Mouse (Mus musculus) limb, embryonic 14.5 days (tissue): ENCODE data around the gene Pjvk. TPM values are rescaled to one million over a fixed set of nuclear protein-coding genes. Genes with fewer than 3 reads are reported as not detected.

ENCODE experiments used
- ATAC-seq: fragments of 200-750 bp; cut with Nextera tagmentation; 2 replicates; pipeline ENCODE4 v1.8.0; 2017; ENCODE audit warnings: low read depth, moderate number of reproducible peaks, moderate TSS enrichment; ENCODE audit not compliant: low FRiP score
- DNase-seq: peaks from one replicate; pipeline ENCODE4 v3.0.0-alpha.2; 2015; ENCODE audit warnings: low spot score
- H3K27ac ChIP-seq: fragments of 300-500 bp; sonication (generic); replicated peaks from 2 replicates; pipeline ENCODE4 v1.5.1; 2014; ENCODE audit warnings: low read depth, mild to moderate bottlenecking, low read length, moderate library complexity, mixed read lengths
- H3K27me3 ChIP-seq: fragments of 300-500 bp; sonication (generic); 2 replicates; pipeline ENCODE4 v1.6.1; 2014; ENCODE audit warnings: low read length, mixed read lengths; ENCODE audit not compliant: control insufficient read depth, insufficient read depth
- H3K36me3 ChIP-seq: fragments of 300-500 bp; sonication (generic); 2 replicates; pipeline ENCODE4 v1.6.1; 2014; ENCODE audit warnings: mild to moderate bottlenecking, low read length, moderate library complexity, mixed read lengths; ENCODE audit not compliant: control insufficient read depth, insufficient read depth
- H3K4me1 ChIP-seq: fragments of 300-500 bp; sonication (generic); 2 replicates; pipeline ENCODE4 v1.6.1; 2014; ENCODE audit warnings: antibody characterized with exemption, low read length, mixed read lengths; ENCODE audit not compliant: control insufficient read depth, insufficient read depth
- H3K4me2 ChIP-seq: fragments of 300-500 bp; sonication (generic); replicated peaks from 2 replicates; pipeline ENCODE4 v1.6.1; 2014; ENCODE audit warnings: low read depth, mild to moderate bottlenecking, low read length, moderate library complexity; ENCODE audit not compliant: severe bottlenecking
- H3K4me3 ChIP-seq: fragments of 300-500 bp; sonication (generic); replicated peaks from 2 replicates; pipeline ENCODE4 v1.5.1; 2014; ENCODE audit warnings: low read length
- H3K9ac ChIP-seq: fragments of 300-500 bp; sonication (generic); 2 replicates; pipeline ENCODE4 v1.6.1; 2014; ENCODE audit warnings: mild to moderate bottlenecking, low read depth, low read length, moderate library complexity; ENCODE audit not compliant: severe bottlenecking
- H3K9me3 ChIP-seq: fragments of 300-500 bp; sonication (generic); 2 replicates; pipeline ENCODE4 v1.6.1; 2016; ENCODE audit warnings: low read length; ENCODE audit not compliant: control insufficient read depth
- POLR2A ChIP-seq: fragments of 200-500 bp; IDR thresholded peaks from 2 replicates; pipeline ENCODE4 v1.8.0; 2012; ENCODE audit warnings: inconsistent platforms, mild to moderate bottlenecking, moderate library complexity, borderline replicate concordance; ENCODE audit not compliant: insufficient read depth, insufficient read length; ENCODE audit errors: extremely low read depth
- WGBS: fragments of 180-500 bp; shearing (Covaris S2); extraction: QIAGEN DNeasy Blood & Tissue Kit; methylation state at CpG from one replicate; pipeline ENCODE4 v1.1.7; 2014; 5-methylcytosine and 5-hydroxymethylcytosine counted together
- polyA plus RNA-seq, 2 experiments: library from polyadenylated mRNA; depleted of rRNA in 1 of 2; stranded (reverse) in 1 of 2; unstranded in 1 of 2; fragments of >200 nt; fragmentation: Nextera tagmentation in 1 of 2; extraction: Ambion mirVana in 1 of 2; gene quantifications; 2 replicates each; pipeline versions ENCODE4 v1.2.1 to v1.2.3; 2012 to 2014

Gene Pjvk
- polyA plus RNA-seq, 2 experiments, result 0.83 TPM; not detected in 1

GRCm38 (mm10) chr2:76693765-76694164 lies 45.5 kb downstream of the Pjvk start:
- Histone ChIP-seq H3K9me3 (no peaks in the 10 kb centered on the region), H3K4me1 (no peaks in the 10 kb centered on the region), H3K9ac (no peak overlapping the region), H3K27me3 (no peaks in the 10 kb centered on the region), H3K27ac (no peak overlapping the region), H3K36me3 (peaks cover 75% of the 10 kb centered on the region), H3K4me2 (no peak overlapping the region), H3K4me3 (no peak overlapping the region)
- WGBS, result 90% methylated on average over 5 of the region's 5 CpGs
- no peak for ATAC-seq
- DNase-seq, result no peak
- TF ChIP-seq POLR2A, result no peak

- Histone ChIP-seq H3K27me3 (no peaks in the 10 kb centered on the region), H3K4me2 (no peak overlapping the region), H3K9ac (no peak overlapping the region), H3K4me1 (no peaks in the 10 kb centered on the region), H3K27ac (no peak overlapping the region), H3K36me3 (peaks cover 70% of the 10 kb centered on the region), H3K4me3 (no peak overlapping the region), H3K9me3 (no peaks in the 10 kb centered on the region)
- ATAC-seq, result no peak
- DNase-seq, result no peak
- WGBS, result 92% methylated on average over 6 of the region's 6 CpGs
- TF ChIP-seq POLR2A, result no peak
Observed at GRCm38 (mm10) chr2:76695290-76695689, 47.0 kb downstream of the Pjvk start.

- Histone ChIP-seq H3K9ac (no peak overlapping the region), H3K36me3 (peaks cover 12% of the 10 kb centered on the region), H3K4me3 (no peak overlapping the region), H3K27me3 (no peaks in the 10 kb centered on the region), H3K9me3 (no peaks in the 10 kb centered on the region), H3K4me2 (no peak overlapping the region), H3K4me1 (no peaks in the 10 kb centered on the region), H3K27ac (no peak overlapping the region)
- WGBS, result 74% methylated on average over 3 of the region's 3 CpGs
- ATAC-seq (no peak), DNase-seq (no peak)
- TF ChIP-seq POLR2A, result no peak
Observed at GRCm38 (mm10) chr2:76702188-76702587, 53.9 kb downstream of the Pjvk start.

GRCm38 (mm10) chr2:76702751-76703150 lies 54.5 kb downstream of the Pjvk start:
- Histone ChIP-seq H3K36me3 (peaks cover 9% of the 10 kb centered on the region), H3K4me2 (no peak overlapping the region), H3K4me1 (no peaks in the 10 kb centered on the region), H3K9ac (no peak overlapping the region), H3K4me3 (no peak overlapping the region), H3K9me3 (no peaks in the 10 kb centered on the region), H3K27me3 (no peaks in the 10 kb centered on the region), H3K27ac (no peak overlapping the region)
- TF ChIP-seq POLR2A, result no peak
- ATAC-seq (no peak), DNase-seq (no peak)
- WGBS, result 80% methylated on average over 5 of the region's 5 CpGs

GRCm38 (mm10) chr2:76705655-76706054 lies 57.4 kb downstream of the Pjvk start:
- Histone ChIP-seq H3K4me3 (no peak overlapping the region), H3K4me2 (no peak overlapping the region), H3K27me3 (no peaks in the 10 kb centered on the region), H3K9ac (no peak overlapping the region), H3K4me1 (no peaks in the 10 kb centered on the region), H3K27ac (no peak overlapping the region), H3K36me3 (peaks cover 13% of the 10 kb centered on the region; the same call in 1 of the 2 replicates), H3K9me3 (peaks cover 3% of the 10 kb centered on the region)
- DNase-seq (no peak), ATAC-seq (no peak)
- TF ChIP-seq POLR2A, result no peak
- WGBS, result 82% methylated on average over 13 of the region's 13 CpGs

Other genes starting within 250 kb of the Pjvk start
- 8.9 and 11.3 TPM in 2 replicates for gene Osbpl6, start 242.0 kb upstream of the Pjvk start, polyA plus RNA-seq (2012; rRNA removed)
- gene Osbpl6, start 242.0 kb upstream of the Pjvk start, polyA plus RNA-seq (2014; fragmentation: Nextera tagmentation; extraction: Ambion mirVana), result 11.5 and 15.1 TPM in 2 replicates
- 55.2 and 60.8 TPM in 2 replicates for gene Prkra, start 461 bp upstream of the Pjvk start, polyA plus RNA-seq (2012; rRNA removed)
- 61.3 and 70.2 TPM in 2 replicates for gene Prkra, start 461 bp upstream of the Pjvk start, polyA plus RNA-seq (2014; fragmentation: Nextera tagmentation; extraction: Ambion mirVana)
- 50.5 and 102 TPM in 2 replicates for gene Fkbp7, start 24.6 kb downstream of the Pjvk start, polyA plus RNA-seq (2012; rRNA removed)
- 128 and 151 TPM in 2 replicates for gene Fkbp7, start 24.6 kb downstream of the Pjvk start, polyA plus RNA-seq (2014; fragmentation: Nextera tagmentation; extraction: Ambion mirVana)
- 17.3 and 17.8 TPM in 2 replicates for gene Plekha3, start 26.8 kb downstream of the Pjvk start, polyA plus RNA-seq (2012; rRNA removed)
- 13.9 and 14.5 TPM in 2 replicates for gene Plekha3, start 26.8 kb downstream of the Pjvk start, polyA plus RNA-seq (2014; fragmentation: Nextera tagmentation; extraction: Ambion mirVana)